Mouse (Mus musculus): ENCODE results near the gene Tacc2.

DNA sequence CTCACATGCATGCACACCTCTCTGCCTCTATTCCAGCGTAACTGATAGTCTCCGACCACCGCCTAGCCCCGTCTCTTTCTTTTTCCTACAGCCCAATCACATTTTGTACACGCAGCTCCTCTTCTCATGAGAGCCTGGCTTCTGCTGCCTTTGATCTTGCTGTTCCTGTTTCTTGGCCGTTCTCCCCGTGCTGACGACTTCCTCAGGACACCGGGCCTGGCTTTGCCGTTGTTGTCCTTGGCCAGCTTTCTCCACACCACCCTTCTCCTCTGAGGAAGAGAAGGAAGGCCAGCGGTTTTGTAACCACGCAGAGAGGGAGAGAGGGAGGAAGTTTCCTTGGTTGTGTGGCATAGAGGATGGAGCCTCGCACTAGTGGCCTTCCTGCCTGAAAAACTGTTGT is 80.5 kb downstream of the Tacc2 start:
- no peak for TF ChIP-seq TAL1 (IDR thresholded peaks at IDR 0.05; ENCODE audit: low read length)
- no peak for TF ChIP-seq GATA1 (IDR thresholded peaks at IDR 0.05; ENCODE audit: low read length)
